Mouse (Mus musculus): ENCODE results near the gene Lgsn.

DNA sequence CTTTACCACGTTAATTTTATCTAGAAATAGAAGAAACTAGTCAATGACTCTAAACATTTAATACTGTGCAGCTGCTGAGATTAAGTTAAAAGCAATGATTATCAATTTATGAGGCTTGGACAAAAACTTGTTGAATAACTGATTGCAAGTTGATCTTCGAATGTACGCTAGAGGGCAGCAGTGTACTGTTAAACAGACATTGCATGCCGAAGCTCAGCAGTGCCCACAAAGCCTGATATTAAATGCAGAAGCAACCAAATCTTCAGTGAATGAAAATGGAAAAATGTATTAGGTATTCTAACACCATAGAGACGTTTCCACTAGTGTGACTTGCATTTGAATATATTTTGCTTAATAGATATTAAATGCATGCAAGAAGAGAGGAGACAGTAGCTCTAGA is 33.9 kb downstream of the Lgsn start:
- TF ChIP-seq CTCF (conservative IDR thresholded peaks at IDR 0.05; ENCODE audit: low read length) (peak; percentile 50), POU5F1 (IDR thresholded peaks at IDR 0.05; ENCODE audit: borderline replicate concordance, low read length) (no peak), NANOG (IDR thresholded peaks at IDR 0.05; ENCODE audit: borderline replicate concordance, low read length) (no peak)

Data from E14TG2a.4 (cell line).